Mouse (Mus musculus) cerebellum, adult 2 months (tissue): Measurements from ENCODE around the gene Fam155a.

ENCODE experiments used
- CTCF ChIP-seq: fragments of 200-500 bp; IDR thresholded peaks from 2 replicates; pipeline ENCODE4 v1.5.1; 2011; ENCODE audit warnings: low read depth, mild to moderate bottlenecking, control low read depth, low read length, moderate library complexity, borderline replicate concordance; ENCODE audit not compliant: insufficient read depth
- POLR2A ChIP-seq: fragments of 200-500 bp; IDR thresholded peaks from 2 replicates; pipeline ENCODE4 v1.6.1; 2011; ENCODE audit warnings: low read length, control low read depth, borderline replicate concordance; ENCODE audit not compliant: insufficient read depth

DNA sequence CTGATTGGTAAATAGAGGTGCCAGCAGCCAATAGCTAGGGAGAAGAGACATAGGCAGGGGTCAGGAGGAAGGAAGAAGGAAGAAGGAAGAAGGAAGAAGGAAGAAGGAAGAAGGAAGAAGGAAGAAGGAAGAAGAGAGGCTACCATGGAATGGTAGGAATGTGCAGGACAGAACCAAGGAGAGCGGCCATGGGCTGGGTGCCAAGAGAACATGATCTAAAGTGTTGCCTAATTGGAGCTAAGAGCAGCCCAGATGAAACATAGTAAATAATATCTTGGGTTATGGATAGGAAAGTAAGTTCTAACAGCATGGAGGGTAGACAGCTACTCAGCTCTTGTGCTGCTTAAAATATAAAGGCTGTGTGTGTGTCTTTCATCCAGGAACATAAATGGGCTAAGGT is 405.6 kb downstream of the Fam155a start:
- TF ChIP-seq CTCF, result no peak
- no peak for TF ChIP-seq POLR2A
